Mouse (Mus musculus) activated CD4-positive, CD25-positive, alpha-beta regulatory T cell, adult 4 months (primary cell): ENCODE measurements around the gene Katnbl1. TPM values are rescaled to one million over a fixed set of nuclear protein-coding genes. Genes with fewer than 3 reads are reported as not detected.

Experiments
- ATAC-seq: one replicate; pipeline ENCODE4 v1.8.0; 2017
- polyA plus RNA-seq, 2 experiments: library from polyadenylated mRNA; unstranded; fragments of 100-300 nt; shearing (Covaris generic); gene quantifications; one replicate each; pipeline ENCODE4 v1.2.1; 2017

Gene Katnbl1
- 10 to 100 TPM; 21.4 to 21.7 TPM for polyA plus RNA-seq

GRCm38 (mm10) chr2:112378973-112379898, at the start of gene Katnbl1:
TSS of gene Katnbl1 (plus strand) at chr2:112379211.
- ATAC-seq: peak; percentile 99

- no peak for ATAC-seq
Observed at GRCm38 (mm10) chr2:112332051-112332898, 46.7 kb upstream of the Katnbl1 start.

GRCm38 (mm10) chr2:112337211-112337610, 41.8 kb upstream of the Katnbl1 start:
- no peak for ATAC-seq

GRCm38 (mm10) chr2:112339736-112340135, 39.3 kb upstream of the Katnbl1 start:
- no peak for ATAC-seq

- ATAC-seq: no peak
Observed at GRCm38 (mm10) chr2:112341117-112341516, 37.9 kb upstream of the Katnbl1 start.

- ATAC-seq: no peak
Observed at GRCm38 (mm10) chr2:112348246-112348645, 30.8 kb upstream of the Katnbl1 start.

GRCm38 (mm10) chr2:112353685-112354455, 25.1 kb upstream of the Katnbl1 start:
- ATAC-seq: no peak

- ATAC-seq: no peak
Observed at GRCm38 (mm10) chr2:112359611-112360010, 19.4 kb upstream of the Katnbl1 start.

- ATAC-seq: no peak
Observed at GRCm38 (mm10) chr2:112360012-112360780, 18.8 kb upstream of the Katnbl1 start.

- ATAC-seq: no peak
Observed at GRCm38 (mm10) chr2:112360781-112361169, 18.2 kb upstream of the Katnbl1 start.

- peak; percentile 17 for ATAC-seq
Observed at GRCm38 (mm10) chr2:112367222-112367621, 11.8 kb upstream of the Katnbl1 start.

GRCm38 (mm10) chr2:112367726-112368673, 11.0 kb upstream of the Katnbl1 start, which contains the start of gene Emc4:
TSS of gene Emc4 (minus strand) at chr2:112368027.
- peak; percentile 93 for ATAC-seq

GRCm38 (mm10) chr2:112369941-112370340, 9.1 kb upstream of the Katnbl1 start:
- no peak for ATAC-seq

- no peak for ATAC-seq
Observed at GRCm38 (mm10) chr2:112373141-112373540, 5.9 kb upstream of the Katnbl1 start.

GRCm38 (mm10) chr2:112374610-112375009, 4.4 kb upstream of the Katnbl1 start:
- no peak for ATAC-seq

GRCm38 (mm10) chr2:112380131-112380530, 1.1 kb downstream of the Katnbl1 start:
- no peak for ATAC-seq

GRCm38 (mm10) chr2:112381219-112381618, 2.2 kb downstream of the Katnbl1 start:
- no peak for ATAC-seq

GRCm38 (mm10) chr2:112390843-112391242, 11.8 kb downstream of the Katnbl1 start:
- ATAC-seq: no peak

GRCm38 (mm10) chr2:112391346-112392000, 12.5 kb downstream of the Katnbl1 start:
- ATAC-seq: no peak

GRCm38 (mm10) chr2:112392689-112393088, 13.7 kb downstream of the Katnbl1 start:
- ATAC-seq: no peak
